Mouse (Mus musculus) hindbrain, embryonic 14.5 days (tissue): ENCODE data around the gene Stk33. TPM values are rescaled to one million over a fixed set of nuclear protein-coding genes. Genes with fewer than 3 reads are reported as not detected.

ENCODE experiments used
- ATAC-seq: fragments of 200-750 bp; cut with Nextera tagmentation; 2 replicates; pipeline ENCODE4 v1.8.0; 2017; ENCODE audit warnings: moderate number of reproducible peaks, mild to moderate bottlenecking, moderate TSS enrichment, moderate library complexity; ENCODE audit not compliant: low FRiP score
- DNase-seq: peaks from one replicate; pipeline ENCODE4 v3.0.0-alpha.2; 2015; ENCODE audit warnings: low spot score
- H3K27ac ChIP-seq: fragments of 300-500 bp; sonication (generic); 2 replicates; pipeline ENCODE4 v1.5.1; 2014; ENCODE audit warnings: mild to moderate bottlenecking, moderate library complexity
- H3K27me3 ChIP-seq: fragments of 300-500 bp; sonication (generic); 2 replicates; pipeline ENCODE4 v1.6.1; 2014; ENCODE audit warnings: mild to moderate bottlenecking, low read length, mixed read lengths; ENCODE audit not compliant: control insufficient read depth, insufficient read depth
- H3K36me3 ChIP-seq: fragments of 300-500 bp; sonication (generic); replicated peaks from 2 replicates; pipeline ENCODE4 v1.6.1; 2014; ENCODE audit not compliant: control insufficient read depth, insufficient read depth
- H3K4me1 ChIP-seq: fragments of 300-500 bp; sonication (generic); replicated peaks from 2 replicates; pipeline ENCODE4 v1.6.1; 2014; ENCODE audit warnings: antibody characterized with exemption, low read length, mixed read lengths; ENCODE audit not compliant: control insufficient read depth, insufficient read depth
- H3K4me2 ChIP-seq: fragments of 300-500 bp; sonication (generic); replicated peaks from 2 replicates; pipeline ENCODE4 v1.6.1; 2014; ENCODE audit warnings: mild to moderate bottlenecking, moderate library complexity
- H3K4me3 ChIP-seq: fragments of 300-500 bp; sonication (generic); replicated peaks from 2 replicates; pipeline ENCODE4 v1.5.1; 2014; ENCODE audit warnings: mild to moderate bottlenecking, low read length
- H3K9ac ChIP-seq: fragments of 300-500 bp; sonication (generic); 2 replicates; pipeline ENCODE4 v1.6.1; 2014
- H3K9me3 ChIP-seq: fragments of 300-500 bp; sonication (generic); 2 replicates; pipeline ENCODE4 v1.6.1; 2016; ENCODE audit warnings: low read length; ENCODE audit not compliant: control insufficient read depth
- WGBS: fragments of 180-500 bp; shearing (Covaris S2); extraction: QIAGEN DNeasy Blood & Tissue Kit; methylation state at CpG from one replicate; pipeline ENCODE4 v1.1.7; 2014; 5-methylcytosine and 5-hydroxymethylcytosine counted together
- polyA plus RNA-seq: library from polyadenylated mRNA; unstranded; fragments of >200 nt; fragmentation: Nextera tagmentation; extraction: Ambion mirVana; gene quantifications from 2 replicates; pipeline ENCODE4 v1.2.1, GENCODE M21; 2014

The Stk33 gene
- polyA plus RNA-seq, 1 experiment from 2014 or later: 7.8 TPM

GRCm38 (mm10) chr7:109239346-109239745, 199.5 kb downstream of the Stk33 start:
- DNase-seq (no peak), ATAC-seq (no peak)
- 77% methylated on average over 1 of the region's 1 CpGs for WGBS
- Histone ChIP-seq H3K27me3 (no peaks in the 10 kb centered on the region), H3K36me3 (no peaks in the 10 kb centered on the region), H3K9ac (no peak overlapping the region), H3K4me1 (peaks cover 16% of the 10 kb centered on the region), H3K9me3 (no peaks in the 10 kb centered on the region), H3K27ac (no peak overlapping the region), H3K4me3 (no peak overlapping the region), H3K4me2 (no peak overlapping the region)

- Histone ChIP-seq H3K27ac (no peak overlapping the region), H3K9me3 (no peaks in the 10 kb centered on the region), H3K4me2 (no peak overlapping the region), H3K27me3 (no peaks in the 10 kb centered on the region), H3K9ac (no peak overlapping the region), H3K4me3 (no peak overlapping the region), H3K36me3 (no peaks in the 10 kb centered on the region), H3K4me1 (peaks cover 16% of the 10 kb centered on the region)
- WGBS: 77% methylated on average over 10 of the region's 10 CpGs
- DNase-seq: no peak
- no peak for ATAC-seq
Observed at GRCm38 (mm10) chr7:109238724-109239123, 200.2 kb downstream of the Stk33 start.

- Histone ChIP-seq H3K9me3 (no peaks in the 10 kb centered on the region), H3K4me3 (no peak overlapping the region), H3K27ac (no peak overlapping the region), H3K4me1 (peaks cover 11% of the 10 kb centered on the region), H3K4me2 (no peak overlapping the region), H3K36me3 (no peaks in the 10 kb centered on the region), H3K9ac (no peak overlapping the region), H3K27me3 (no peaks in the 10 kb centered on the region)
- WGBS: 32% methylated on average over 2 of the region's 2 CpGs
- ATAC-seq (no peak), DNase-seq (no peak)
Observed at GRCm38 (mm10) chr7:109234882-109235640, 203.8 kb downstream of the Stk33 start.

GRCm38 (mm10) chr7:109234476-109234875, 204.4 kb downstream of the Stk33 start:
- Histone ChIP-seq H3K4me1 (peaks cover 11% of the 10 kb centered on the region; the same call in 1 of the 2 replicates), H3K27me3 (no peaks in the 10 kb centered on the region), H3K9ac (no peak overlapping the region), H3K36me3 (no peaks in the 10 kb centered on the region), H3K4me2 (no peak overlapping the region), H3K27ac (no peak overlapping the region), H3K9me3 (no peaks in the 10 kb centered on the region), H3K4me3 (no peak overlapping the region)
- DNase-seq (no peak), ATAC-seq (no peak)
- 20% methylated on average over 5 of the region's 5 CpGs for WGBS

- Histone ChIP-seq H3K27ac (no peak overlapping the region), H3K4me1 (peaks cover 11% of the 10 kb centered on the region; the same call in 1 of the 2 replicates), H3K4me3 (no peak overlapping the region), H3K9ac (no peak overlapping the region), H3K27me3 (no peaks in the 10 kb centered on the region), H3K4me2 (no peak overlapping the region), H3K36me3 (no peaks in the 10 kb centered on the region), H3K9me3 (no peaks in the 10 kb centered on the region)
- WGBS: 20% methylated on average over 11 of the region's 11 CpGs
- DNase-seq (peak; percentile 70), ATAC-seq (peak; percentile 67)
Observed at GRCm38 (mm10) chr7:109231881-109232321, 207.0 kb downstream of the Stk33 start.

- Histone ChIP-seq H3K27ac (no peak overlapping the region), H3K9me3 (no peaks in the 10 kb centered on the region), H3K4me1 (peaks cover 11% of the 10 kb centered on the region; the same call in 1 of the 2 replicates), H3K4me3 (no peak overlapping the region), H3K9ac (no peak overlapping the region), H3K36me3 (no peaks in the 10 kb centered on the region), H3K27me3 (no peaks in the 10 kb centered on the region), H3K4me2 (no peak overlapping the region)
- 55% methylated on average over 5 of the region's 5 CpGs for WGBS
- peak; percentile 34; the same call in 1 of the 2 replicates for ATAC-seq
- no peak for DNase-seq
Observed at GRCm38 (mm10) chr7:109231307-109231706, 207.6 kb downstream of the Stk33 start.

- peak; percentile 76 for DNase-seq
- 7% methylated on average over 2 of the region's 2 CpGs for WGBS
- Histone ChIP-seq H3K9ac (no peak overlapping the region), H3K4me1 (peaks cover 11% of the 10 kb centered on the region; the same call in 1 of the 2 replicates), H3K27me3 (no peaks in the 10 kb centered on the region), H3K4me2 (no peak overlapping the region), H3K27ac (no peak overlapping the region), H3K36me3 (no peaks in the 10 kb centered on the region), H3K4me3 (no peak overlapping the region), H3K9me3 (no peaks in the 10 kb centered on the region)
- ATAC-seq: no peak
Observed at GRCm38 (mm10) chr7:109230806-109231205, 208.1 kb downstream of the Stk33 start.

Other genes starting within 250 kb of the Stk33 start
- gene Trim66, start 69.1 kb upstream of the Stk33 start, polyA plus RNA-seq: 0.82 and 1.2 TPM in 2 replicates
- 81.9 and 91.4 TPM in 2 replicates for gene Rpl27a, start 80.1 kb upstream of the Stk33 start, polyA plus RNA-seq